Mouse (Mus musculus): Measurements from ENCODE around the gene Ccdc9. TPM values are rescaled to one million over a fixed set of nuclear protein-coding genes. Genes with fewer than 3 reads are reported as not detected.

The Ccdc9 gene
- polyA plus RNA-seq, 1 experiment from 2014 or later = 24.6 TPM

GRCm38 (mm10) chr7:16250687-16251086, 35.9 kb downstream of the Ccdc9 start:
- Histone ChIP-seq H3K9me3 (ENCODE audit: control insufficient read depth, low read length) (no peaks in the 10 kb centered on the region), H3K27me3 (ENCODE audit: control insufficient read depth, insufficient read depth, low read length) (no peaks in the 10 kb centered on the region), H3K9ac (ENCODE audit: low read depth, low read length) (no peak overlapping the region), H3K4me2 (replicated peaks; ENCODE audit: low read depth, low read length) (no peak overlapping the region), H3K4me1 (ENCODE audit: control insufficient read depth, insufficient read depth, low read length) (no peaks in the 10 kb centered on the region), H3K4me3 (ENCODE audit: low read length) (no peak overlapping the region), H3K27ac (ENCODE audit: low read depth, low read length) (no peak overlapping the region), H3K36me3 (ENCODE audit: control insufficient read depth, insufficient read depth, low read length) (no peaks in the 10 kb centered on the region)
- 80% methylated on average over 5 of the region's 5 CpGs for WGBS
- ATAC-seq (ENCODE audit: low FRiP score, low TSS enrichment) = no peak

GRCm38 (mm10) chr7:16245958-16246357, 40.6 kb downstream of the Ccdc9 start:
- no peak for ATAC-seq (ENCODE audit: low FRiP score, low TSS enrichment)
- no peak overlapping the region for H3K27ac ChIP-seq (ENCODE audit: low read depth, low read length)
- no peaks in the 10 kb centered on the region for H3K9me3 ChIP-seq (ENCODE audit: control insufficient read depth, low read length)
- H3K27me3 ChIP-seq (ENCODE audit: control insufficient read depth, insufficient read depth, low read length) = no peaks in the 10 kb centered on the region
- WGBS = 45% methylated on average over 1 of the region's 4 CpGs
- no peaks in the 10 kb centered on the region for H3K36me3 ChIP-seq (ENCODE audit: control insufficient read depth, insufficient read depth, low read length)
- H3K9ac ChIP-seq (ENCODE audit: low read depth, low read length) = no peak overlapping the region
- H3K4me2 ChIP-seq (replicated peaks; ENCODE audit: low read depth, low read length) = no peak overlapping the region
- H3K4me3 ChIP-seq (ENCODE audit: low read length) = no peak overlapping the region
- H3K4me1 ChIP-seq (ENCODE audit: control insufficient read depth, insufficient read depth, low read length) = no peaks in the 10 kb centered on the region

- no peak within 1 kb of the TSS for H3K4me3 ChIP-seq (ENCODE audit: low read length)
- H3K9me3 ChIP-seq (ENCODE audit: control insufficient read depth, low read length) = no peaks in the 10 kb centered on the region
- H3K27me3 ChIP-seq (ENCODE audit: control insufficient read depth, insufficient read depth, low read length) = no peaks in the 10 kb centered on the region
- no peak within 1 kb of the TSS for H3K27ac ChIP-seq (ENCODE audit: low read depth, low read length)
- H3K36me3 ChIP-seq (ENCODE audit: control insufficient read depth, insufficient read depth, low read length) = no peaks in the 10 kb centered on the region
- H3K4me2 ChIP-seq (replicated peaks; ENCODE audit: low read depth, low read length) = no peak within 1 kb of the TSS
- WGBS = 34% methylated on average over 5 of the region's 5 CpGs
- no peak for ATAC-seq (ENCODE audit: low FRiP score, low TSS enrichment)
- no peaks in the 10 kb centered on the region for H3K4me1 ChIP-seq (ENCODE audit: control insufficient read depth, insufficient read depth, low read length)
- no peak within 1 kb of the TSS for H3K9ac ChIP-seq (ENCODE audit: low read depth, low read length)
Observed at GRCm38 (mm10) chr7:16244067-16244466, 42.5 kb downstream of the Ccdc9 start, which contains the start of gene C5ar2. Gene C5ar2, minus strand, starts transcription at chr7:16244154.

- Histone ChIP-seq H3K27ac (ENCODE audit: low read depth, low read length) (no peak overlapping the region), H3K9me3 (ENCODE audit: control insufficient read depth, low read length) (no peaks in the 10 kb centered on the region), H3K4me3 (ENCODE audit: low read length) (no peak overlapping the region), H3K4me1 (ENCODE audit: control insufficient read depth, insufficient read depth, low read length) (no peaks in the 10 kb centered on the region), H3K4me2 (replicated peaks; ENCODE audit: low read depth, low read length) (no peak overlapping the region), H3K9ac (ENCODE audit: low read depth, low read length) (no peak overlapping the region), H3K27me3 (ENCODE audit: control insufficient read depth, insufficient read depth, low read length) (no peaks in the 10 kb centered on the region), H3K36me3 (ENCODE audit: control insufficient read depth, insufficient read depth, low read length) (no peaks in the 10 kb centered on the region)
- no peak for ATAC-seq (ENCODE audit: low FRiP score, low TSS enrichment)
- WGBS = 80% methylated on average over 6 of the region's 6 CpGs
Observed at GRCm38 (mm10) chr7:16242198-16242597, 44.4 kb downstream of the Ccdc9 start.

- H3K27me3 ChIP-seq (ENCODE audit: control insufficient read depth, insufficient read depth, low read length) = no peaks in the 10 kb centered on the region
- H3K4me1 ChIP-seq (ENCODE audit: control insufficient read depth, insufficient read depth, low read length) = no peaks in the 10 kb centered on the region
- ATAC-seq (ENCODE audit: low FRiP score, low TSS enrichment) = no peak
- WGBS = 47% methylated on average over 11 of the region's 11 CpGs
- no peaks in the 10 kb centered on the region for H3K36me3 ChIP-seq (ENCODE audit: control insufficient read depth, insufficient read depth, low read length)
- H3K9ac ChIP-seq (ENCODE audit: low read depth, low read length) = no peak overlapping the region
- H3K4me2 ChIP-seq (replicated peaks; ENCODE audit: low read depth, low read length) = no peak overlapping the region
- no peak overlapping the region for H3K4me3 ChIP-seq (ENCODE audit: low read length)
- no peak overlapping the region for H3K27ac ChIP-seq (ENCODE audit: low read depth, low read length)
- no peaks in the 10 kb centered on the region for H3K9me3 ChIP-seq (ENCODE audit: control insufficient read depth, low read length)
Observed at GRCm38 (mm10) chr7:16241787-16242186, 44.8 kb downstream of the Ccdc9 start.

- WGBS = 90% methylated on average over 1 of the region's 1 CpGs
- Histone ChIP-seq H3K9me3 (ENCODE audit: control insufficient read depth, low read length) (no peaks in the 10 kb centered on the region), H3K36me3 (ENCODE audit: control insufficient read depth, insufficient read depth, low read length) (no peaks in the 10 kb centered on the region), H3K4me1 (ENCODE audit: control insufficient read depth, insufficient read depth, low read length) (no peaks in the 10 kb centered on the region), H3K9ac (ENCODE audit: low read depth, low read length) (no peak overlapping the region), H3K27me3 (ENCODE audit: control insufficient read depth, insufficient read depth, low read length) (no peaks in the 10 kb centered on the region), H3K4me2 (replicated peaks; ENCODE audit: low read depth, low read length) (no peak overlapping the region), H3K4me3 (ENCODE audit: low read length) (no peak overlapping the region), H3K27ac (ENCODE audit: low read depth, low read length) (no peak overlapping the region)
- no peak for ATAC-seq (ENCODE audit: low FRiP score, low TSS enrichment)
Observed at GRCm38 (mm10) chr7:16240978-16241303, 45.7 kb downstream of the Ccdc9 start.

- Histone ChIP-seq H3K27ac (ENCODE audit: low read depth, low read length) (no peak overlapping the region), H3K36me3 (ENCODE audit: control insufficient read depth, insufficient read depth, low read length) (no peaks in the 10 kb centered on the region), H3K27me3 (ENCODE audit: control insufficient read depth, insufficient read depth, low read length) (no peaks in the 10 kb centered on the region), H3K9ac (ENCODE audit: low read depth, low read length) (no peak overlapping the region), H3K9me3 (ENCODE audit: control insufficient read depth, low read length) (no peaks in the 10 kb centered on the region), H3K4me3 (ENCODE audit: low read length) (no peak overlapping the region), H3K4me1 (ENCODE audit: control insufficient read depth, insufficient read depth, low read length) (no peaks in the 10 kb centered on the region), H3K4me2 (replicated peaks; ENCODE audit: low read depth, low read length) (no peak overlapping the region)
- 82% methylated on average over 7 of the region's 7 CpGs for WGBS
- no peak for ATAC-seq (ENCODE audit: low FRiP score, low TSS enrichment)
Observed at GRCm38 (mm10) chr7:16240281-16240977, 46.2 kb downstream of the Ccdc9 start.

- ATAC-seq (ENCODE audit: low FRiP score, low TSS enrichment) = peak; percentile 58; the same call in 1 of the 2 replicates
- Histone ChIP-seq H3K27me3 (ENCODE audit: control insufficient read depth, insufficient read depth, low read length) (no peaks in the 10 kb centered on the region), H3K27ac (ENCODE audit: low read depth, low read length) (no peak overlapping the region), H3K4me1 (ENCODE audit: control insufficient read depth, insufficient read depth, low read length) (no peaks in the 10 kb centered on the region), H3K4me2 (replicated peaks; ENCODE audit: low read depth, low read length) (no peak overlapping the region), H3K9ac (ENCODE audit: low read depth, low read length) (no peak overlapping the region), H3K4me3 (ENCODE audit: low read length) (no peak overlapping the region), H3K36me3 (ENCODE audit: control insufficient read depth, insufficient read depth, low read length) (no peaks in the 10 kb centered on the region), H3K9me3 (ENCODE audit: control insufficient read depth, low read length) (no peaks in the 10 kb centered on the region)
- 29% methylated on average over 9 of the region's 9 CpGs for WGBS
Observed at GRCm38 (mm10) chr7:16239554-16239997, 47.0 kb downstream of the Ccdc9 start.

- no peak overlapping the region for H3K4me3 ChIP-seq (ENCODE audit: low read length)
- no peaks in the 10 kb centered on the region for H3K9me3 ChIP-seq (ENCODE audit: control insufficient read depth, low read length)
- H3K27me3 ChIP-seq (ENCODE audit: control insufficient read depth, insufficient read depth, low read length) = no peaks in the 10 kb centered on the region
- H3K9ac ChIP-seq (ENCODE audit: low read depth, low read length) = no peak overlapping the region
- no peaks in the 10 kb centered on the region for H3K36me3 ChIP-seq (ENCODE audit: control insufficient read depth, insufficient read depth, low read length)
- no peak overlapping the region for H3K4me2 ChIP-seq (replicated peaks; ENCODE audit: low read depth, low read length)
- peaks cover 3% of the 10 kb centered on the region; the same call in 1 of the 2 replicates for H3K4me1 ChIP-seq (ENCODE audit: control insufficient read depth, insufficient read depth, low read length)
- ATAC-seq (ENCODE audit: low FRiP score, low TSS enrichment) = no peak
- no peak overlapping the region for H3K27ac ChIP-seq (ENCODE audit: low read depth, low read length)
- WGBS = 25% methylated on average over 5 of the region's 5 CpGs
Observed at GRCm38 (mm10) chr7:16229869-16230268, 56.7 kb downstream of the Ccdc9 start.
